Mouse (Mus musculus): ENCODE results near the gene Gm597.

Gene Gm597

DNA sequence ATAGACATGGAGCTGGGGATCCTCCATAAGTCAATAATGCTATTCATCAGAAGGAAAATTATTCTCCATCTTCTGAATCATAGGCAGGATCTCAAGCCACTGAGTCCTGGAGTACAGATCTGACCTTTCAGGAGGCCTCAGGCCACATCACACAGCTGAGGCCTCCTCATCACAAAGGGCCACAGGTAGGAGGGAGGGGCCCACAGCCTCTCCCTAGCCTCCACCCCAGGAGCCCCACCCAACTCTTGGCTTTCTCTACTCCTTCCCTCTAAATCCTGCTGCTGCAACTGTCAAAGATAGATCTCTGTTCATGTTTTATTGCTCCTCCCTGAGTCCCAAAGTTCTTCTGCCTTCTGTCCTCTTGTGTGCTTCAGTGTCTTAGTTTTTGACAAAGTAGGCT lies at the start of gene Gm597:
Gene Gm597 (minus strand): TSS at position 101 of the 400 bp plus-strand sequence.
- no peak for DNase-seq

DNA sequence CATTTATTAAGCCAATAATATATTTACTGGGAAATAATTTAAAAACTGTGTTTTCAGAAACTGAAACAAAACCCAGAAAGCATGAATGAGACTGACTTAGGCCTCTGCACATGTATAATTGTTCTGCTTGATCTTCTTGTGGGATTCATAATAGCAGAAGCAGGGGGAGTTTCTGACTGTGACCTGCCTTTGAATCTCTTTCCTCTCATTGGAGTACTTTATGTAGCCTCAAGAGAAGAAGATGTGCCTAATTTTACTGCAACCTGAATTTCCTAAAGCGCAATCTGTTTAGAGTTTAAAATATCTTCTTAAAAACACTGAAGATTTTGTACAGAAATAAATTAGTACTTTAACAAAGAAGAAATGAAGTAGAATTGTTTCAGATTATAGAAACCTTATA lies 27.6 kb upstream of the Gm597 start:
- DNase-seq: no peak

GRCm38 (mm10) chr1:28806618-28807017 lies 26.6 kb upstream of the Gm597 start:
- DNase-seq: no peak

GRCm38 (mm10) chr1:28800881-28801280 lies 20.8 kb upstream of the Gm597 start:
- no peak for DNase-seq

All from cerebellum, postnatal 25 days (tissue).